Mouse (Mus musculus) liver, embryonic 14.5 days (tissue): ENCODE data around the gene Myo18a. TPM values are rescaled to one million over a fixed set of nuclear protein-coding genes. Genes with fewer than 3 reads are reported as not detected.

Source experiments
- ATAC-seq: fragments of 200-750 bp; cut with Nextera tagmentation; 2 replicates; pipeline ENCODE4 v1.8.0; 2017; ENCODE audit warnings: moderate number of reproducible peaks, mild to moderate bottlenecking, moderate library complexity; ENCODE audit not compliant: insufficient read depth
- DNase-seq, 3 experiments: peaks; one replicate each; pipeline ENCODE4 v3.0.0-alpha.2; 2012 to 2013; ENCODE audit warnings: low read depth in 3 of 3, low spot score in 3 of 3
- H3K27ac ChIP-seq: fragments of 300-500 bp; sonication (generic); 2 replicates; pipeline ENCODE4 v1.5.1; 2014; ENCODE audit warnings: moderate library complexity, mild to moderate bottlenecking, control low read depth, inconsistent platforms
- H3K27me3 ChIP-seq: fragments of 300-500 bp; sonication (generic); 2 replicates; pipeline ENCODE4 v1.6.1; 2014; ENCODE audit warnings: mild to moderate bottlenecking, low read length, moderate library complexity; ENCODE audit not compliant: control insufficient read depth, insufficient read depth
- H3K36me3 ChIP-seq: fragments of 300-500 bp; sonication (generic); replicated peaks from 2 replicates; pipeline ENCODE4 v1.6.1; 2014; ENCODE audit warnings: low read depth; ENCODE audit not compliant: control insufficient read depth, insufficient read depth
- H3K4me1 ChIP-seq, 2 experiments: fragments of 200-500 bp in 1 of 2; fragments of 300-500 bp in 1 of 2; sonication (generic) in 1 of 2; replicated peaks; 2 replicates each; pipeline ENCODE4 v1.6.1; 2012 to 2014; ENCODE audit warnings: antibody characterized with exemption in 1 of 2, inconsistent platforms in 1 of 2, low read length in 1 of 2; ENCODE audit not compliant: control insufficient read depth in 2 of 2, insufficient read depth in 2 of 2
- H3K4me2 ChIP-seq: fragments of 300-500 bp; sonication (generic); 2 replicates; pipeline ENCODE4 v1.6.1; 2014; ENCODE audit warnings: low read depth, mild to moderate bottlenecking, control low read depth, moderate library complexity
- H3K4me3 ChIP-seq, 2 experiments: fragments of 200-500 bp in 1 of 2; fragments of 300-500 bp in 1 of 2; sonication (generic) in 1 of 2; 2 replicates each; pipeline ENCODE4 v1.5.1; 2012 to 2014; ENCODE audit warnings: low read depth in 2 of 2, low read length in 2 of 2, mild to moderate bottlenecking in 2 of 2, control low read depth in 1 of 2, inconsistent platforms in 1 of 2, moderate library complexity in 1 of 2; ENCODE audit not compliant: insufficient read depth in 1 of 2
- H3K9ac ChIP-seq: fragments of 300-500 bp; sonication (generic); replicated peaks from 2 replicates; pipeline ENCODE4 v1.6.1; 2014; ENCODE audit warnings: mild to moderate bottlenecking, control low read depth, moderate library complexity
- H3K9me3 ChIP-seq: fragments of 300-500 bp; sonication (generic); 2 replicates; pipeline ENCODE4 v1.6.1; 2016; ENCODE audit warnings: low read length, mixed read lengths; ENCODE audit not compliant: control insufficient read depth
- CTCF ChIP-seq: IDR thresholded peaks from 2 replicates; pipeline ENCODE4 v1.5.1; 2016; ENCODE audit warnings: antibody characterized with exemption, low read depth, control low read depth
- EP300 ChIP-seq: IDR thresholded peaks from 2 replicates; pipeline ENCODE4 v1.6.1; 2016; ENCODE audit warnings: antibody characterized with exemption, low read depth
- WGBS: fragments of 180-500 bp; shearing (Covaris S2); extraction: QIAGEN DNeasy Blood & Tissue Kit; methylation state at CpG from one replicate; pipeline ENCODE4 v1.1.7; 2014; ENCODE audit not compliant: insufficient replicate concordance; 5-methylcytosine and 5-hydroxymethylcytosine counted together
- polyA plus RNA-seq, 2 experiments: library from polyadenylated mRNA; depleted of rRNA in 1 of 2; stranded (reverse) in 1 of 2; unstranded in 1 of 2; fragments of >200 nt; fragmentation: Nextera tagmentation in 1 of 2; extraction: Ambion mirVana in 1 of 2; gene quantifications; 2 replicates each; pipeline versions ENCODE4 v1.2.1 to v1.2.3; 2012 to 2014

Gene Myo18a
- polyA plus RNA-seq, 2 experiments, result 13.5 to 15.4 TPM

GRCm38 (mm10) chr11:77875269-77875668, 112.2 kb downstream of the Myo18a start:
- ATAC-seq, result no peak
- H3K4me1 ChIP-seq, result peaks cover 0 to 6% of the 10 kb centered on the region in 2 experiments; a peak in 1 of 4 replicates
- no peak overlapping the region for H3K4me2 ChIP-seq
- H3K27ac ChIP-seq, result no peak overlapping the region
- H3K9me3 ChIP-seq, result no peaks in the 10 kb centered on the region
- H3K27me3 ChIP-seq, result no peaks in the 10 kb centered on the region
- H3K9ac ChIP-seq, result no peak overlapping the region
- WGBS, result 53% methylated on average over 5 of the region's 5 CpGs
- DNase-seq, result no peak
- TF ChIP-seq CTCF (no peak), EP300 (no peak)
- H3K36me3 ChIP-seq, result no peaks in the 10 kb centered on the region
- no peak overlapping the region for H3K4me3 ChIP-seq

GRCm38 (mm10) chr11:77875847-77876759, 113.1 kb downstream of the Myo18a start:
- no peaks in the 10 kb centered on the region for H3K27me3 ChIP-seq
- DNase-seq (no peak), ATAC-seq (peak; percentile 43; the same call in 1 of the 2 replicates)
- peaks cover 0 to 6% of the 10 kb centered on the region in 2 experiments; a peak in 1 of 4 replicates for H3K4me1 ChIP-seq
- TF ChIP-seq EP300 (no peak), CTCF (no peak)
- no peak overlapping the region for H3K27ac ChIP-seq
- no peak overlapping the region for H3K4me3 ChIP-seq
- H3K36me3 ChIP-seq, result no peaks in the 10 kb centered on the region
- WGBS, result 27% methylated on average over 26 of the region's 26 CpGs
- no peak overlapping the region for H3K9ac ChIP-seq
- no peaks in the 10 kb centered on the region for H3K9me3 ChIP-seq
- H3K4me2 ChIP-seq, result no peak overlapping the region

GRCm38 (mm10) chr11:77876760-77877148, 113.7 kb downstream of the Myo18a start:
- Histone ChIP-seq H3K4me1 (peaks cover 0 to 6% of the 10 kb centered on the region in 2 experiments; a peak in 1 of 4 replicates), H3K4me3 (no peak overlapping the region), H3K4me2 (no peak overlapping the region), H3K27me3 (no peaks in the 10 kb centered on the region), H3K9me3 (no peaks in the 10 kb centered on the region), H3K27ac (no peak overlapping the region), H3K36me3 (no peaks in the 10 kb centered on the region), H3K9ac (no peak overlapping the region)
- DNase-seq (no peak), ATAC-seq (no peak)
- no peak for TF ChIP-seq CTCF
- no peak for TF ChIP-seq EP300
- 53% methylated on average over 11 of the region's 11 CpGs for WGBS

- 44% methylated on average over 10 of the region's 10 CpGs for WGBS
- no peak for ATAC-seq
- TF ChIP-seq CTCF (no peak), EP300 (no peak)
Observed at GRCm38 (mm10) chr11:77884524-77885245, 121.6 kb downstream of the Myo18a start.

GRCm38 (mm10) chr11:77885246-77885575, 122.2 kb downstream of the Myo18a start:
- Histone ChIP-seq H3K4me2 (no peak overlapping the region), H3K27ac (no peak overlapping the region)
- WGBS, result 53% methylated on average over 8 of the region's 8 CpGs

More at GRCm38 (mm10) chr11:77884524-77885245, 121.6 kb downstream of the Myo18a start:
- H3K4me1 ChIP-seq, result 0 out of 4 replicates have a peak, but pooled peaks cover 0 to 1% of the 10 kb centered on the region in 2 experiments
- DNase-seq, result no peak
- H3K36me3 ChIP-seq, result no peaks in the 10 kb centered on the region
- no peak overlapping the region for H3K4me3 ChIP-seq
- no peak overlapping the region for H3K9ac ChIP-seq
- H3K27ac ChIP-seq, result no peak overlapping the region
- no peaks in the 10 kb centered on the region for H3K9me3 ChIP-seq
- H3K27me3 ChIP-seq, result no peaks in the 10 kb centered on the region; the same call in 1 of the 2 replicates
- no peak overlapping the region for H3K4me2 ChIP-seq

More at GRCm38 (mm10) chr11:77885246-77885575, 122.2 kb downstream of the Myo18a start:
- Histone ChIP-seq H3K27me3 (no peaks in the 10 kb centered on the region; the same call in 1 of the 2 replicates), H3K9ac (no peak overlapping the region), H3K36me3 (no peaks in the 10 kb centered on the region), H3K4me3 (no peak overlapping the region), H3K4me1 (0 out of 4 replicates have a peak, but pooled peaks cover 0 to 1% of the 10 kb centered on the region in 2 experiments), H3K9me3 (no peaks in the 10 kb centered on the region)
- no peak for TF ChIP-seq EP300
- no peak for TF ChIP-seq CTCF
- no peak for ATAC-seq
- DNase-seq, result no peak
